Mouse (Mus musculus) cerebellum, adult 2 months (tissue): ENCODE data around the gene Xpo4.

Experiments
- CTCF ChIP-seq: fragments of 200-500 bp; IDR thresholded peaks from 2 replicates; pipeline ENCODE4 v1.5.1; 2011; ENCODE audit warnings: low read depth, mild to moderate bottlenecking, control low read depth, low read length, moderate library complexity, borderline replicate concordance; ENCODE audit not compliant: insufficient read depth
- POLR2A ChIP-seq: fragments of 200-500 bp; IDR thresholded peaks from 2 replicates; pipeline ENCODE4 v1.6.1; 2011; ENCODE audit warnings: low read length, control low read depth, borderline replicate concordance; ENCODE audit not compliant: insufficient read depth

DNA sequence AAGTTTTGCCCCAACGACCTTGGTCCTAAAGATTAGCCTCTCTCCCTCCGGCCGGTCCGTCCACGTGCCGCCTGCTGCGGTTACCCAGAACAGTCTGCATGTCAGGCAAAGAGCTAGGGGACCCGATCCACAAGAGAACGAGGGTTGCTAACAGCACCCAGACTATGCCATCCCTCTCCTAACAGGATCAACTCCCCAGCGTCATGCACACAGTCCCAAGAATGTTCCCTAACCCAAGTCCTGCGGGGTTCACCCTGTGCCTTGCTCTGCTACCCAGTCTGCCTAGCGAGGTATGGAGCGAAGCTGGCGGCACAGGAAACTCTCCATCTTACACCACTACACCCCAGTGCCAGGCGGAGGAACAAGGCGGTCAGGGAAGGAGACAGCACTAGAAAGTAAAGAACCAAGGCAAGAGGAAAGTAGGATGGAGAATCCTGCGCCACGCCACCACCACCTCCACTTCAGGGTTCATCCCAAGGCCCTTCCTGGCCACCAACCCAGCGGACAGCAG lies 864 bp downstream of the Xpo4 start:
- TF ChIP-seq POLR2A (no peak), CTCF (no peak)
